Mouse (Mus musculus) limb, embryonic 12.5 days (tissue): Measurements from ENCODE around the gene Myom1. TPM values are rescaled to one million over a fixed set of nuclear protein-coding genes. Genes with fewer than 3 reads are reported as not detected.
A peak's percentile ranks its signal among the peaks of the same experiment; 100 is the strongest.

ENCODE experiments used
- ATAC-seq: fragments of 200-750 bp; cut with Nextera tagmentation; 2 replicates; pipeline ENCODE4 v1.8.0; 2017; ENCODE audit warnings: low read depth, moderate TSS enrichment; ENCODE audit not compliant: insufficient number of reproducible peaks, insufficient read depth, low FRiP score, low TSS enrichment
- H3K27ac ChIP-seq: fragments of 300-500 bp; sonication (generic); 2 replicates; pipeline ENCODE4 v1.5.1; 2016; ENCODE audit warnings: mild to moderate bottlenecking, moderate library complexity
- H3K27me3 ChIP-seq: fragments of 300-500 bp; sonication (generic); 2 replicates; pipeline ENCODE4 v1.6.1; 2016; ENCODE audit warnings: mild to moderate bottlenecking, moderate library complexity
- H3K36me3 ChIP-seq: fragments of 300-500 bp; sonication (generic); 2 replicates; pipeline ENCODE4 v1.6.1; 2016; ENCODE audit warnings: mild to moderate bottlenecking, moderate library complexity
- H3K4me1 ChIP-seq: fragments of 300-500 bp; sonication (generic); replicated peaks from 2 replicates; pipeline ENCODE4 v1.6.1; 2016
- H3K4me2 ChIP-seq: fragments of 300-500 bp; sonication (generic); 2 replicates; pipeline ENCODE4 v1.6.1; 2016; ENCODE audit warnings: mild to moderate bottlenecking, moderate library complexity
- H3K4me3 ChIP-seq: fragments of 300-500 bp; sonication (generic); replicated peaks from 2 replicates; pipeline ENCODE4 v1.5.1; 2016; ENCODE audit warnings: mild to moderate bottlenecking
- H3K9ac ChIP-seq: fragments of 300-500 bp; sonication (generic); replicated peaks from 2 replicates; pipeline ENCODE4 v1.6.1; 2016; ENCODE audit warnings: mild to moderate bottlenecking, moderate library complexity
- H3K9me3 ChIP-seq: fragments of 300-500 bp; sonication (generic); 2 replicates; pipeline ENCODE4 v1.6.1; 2016; ENCODE audit warnings: mild to moderate bottlenecking, moderate library complexity
- WGBS: fragments of 180-500 bp; shearing (Covaris S2); methylation state at CpG from one replicate; pipeline ENCODE4 v1.1.7; 2016; 5-methylcytosine and 5-hydroxymethylcytosine counted together
- polyA plus RNA-seq: library from polyadenylated mRNA; unstranded; fragments of >200 nt; fragmentation: Nextera tagmentation; extraction: Ambion mirVana; gene quantifications from 2 replicates; pipeline ENCODE4 v1.2.1, GENCODE M21; 2016

The Myom1 gene
- polyA plus RNA-seq, 1 experiment from 2014 or later: 7.6 TPM

DNA sequence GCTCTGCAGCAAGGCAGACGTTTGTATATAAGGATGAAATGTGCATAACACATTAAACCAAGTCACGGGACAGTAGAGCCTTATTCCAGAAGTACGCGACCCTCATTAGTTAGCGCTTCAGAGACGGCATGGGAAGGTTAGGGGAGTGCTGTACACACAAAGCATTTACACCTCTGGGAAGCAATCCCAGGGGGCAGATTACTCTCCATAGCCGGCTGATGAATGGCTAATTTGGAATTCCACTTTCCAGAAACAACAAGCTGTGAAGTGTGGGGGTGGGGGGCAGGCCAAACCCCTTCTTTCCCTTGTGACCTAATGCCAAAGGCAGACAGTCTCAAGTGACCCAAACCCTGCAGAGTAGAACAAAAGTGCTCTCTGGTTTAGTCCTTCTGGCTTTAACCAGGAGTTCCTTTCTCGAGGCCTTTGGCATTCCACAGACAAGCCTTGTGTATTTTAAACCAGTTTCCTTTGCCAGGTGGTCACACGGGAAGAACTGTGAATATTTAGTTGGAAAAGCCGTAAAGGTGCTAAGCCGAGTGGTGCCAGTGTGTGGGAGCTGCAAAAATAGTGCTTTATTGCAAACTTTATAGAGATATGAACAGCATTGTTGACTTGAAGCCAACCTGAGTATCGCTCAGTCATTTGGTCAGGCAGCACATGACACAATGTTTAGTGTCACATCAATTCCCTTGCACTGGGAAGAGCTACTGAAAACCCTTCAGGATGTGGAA is 37.6 kb downstream of the Myom1 start:
- H3K36me3 ChIP-seq: no peaks in the 10 kb centered on the region
- peak; percentile 86 for ATAC-seq
- peak overlapping the region; percentile 16; the same call in 1 of the 2 replicates for H3K4me2 ChIP-seq
- no peak overlapping the region for H3K4me3 ChIP-seq
- no peak overlapping the region for H3K9ac ChIP-seq
- H3K27me3 ChIP-seq: no peaks in the 10 kb centered on the region
- peaks cover 29% of the 10 kb centered on the region for H3K4me1 ChIP-seq
- peak overlapping the region; percentile 80 for H3K27ac ChIP-seq
- H3K9me3 ChIP-seq: no peaks in the 10 kb centered on the region
- 17% methylated on average over 12 of the region's 12 CpGs for WGBS

DNA sequence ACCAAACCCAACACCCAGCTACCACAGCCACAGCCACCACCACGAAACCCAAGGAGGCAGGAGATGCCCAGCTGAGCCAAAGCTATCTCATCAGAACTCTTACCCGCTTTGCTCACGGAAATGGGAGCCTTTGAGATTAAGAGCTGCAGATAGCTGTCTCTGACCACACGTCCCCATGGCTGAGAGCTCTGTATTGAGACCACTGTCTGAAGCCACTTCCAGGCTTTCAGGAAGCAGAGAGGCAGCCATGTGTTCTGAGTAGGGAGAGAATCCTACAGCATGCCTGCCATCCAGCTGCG is 38.1 kb downstream of the Myom1 start:
- Histone ChIP-seq H3K27me3 (no peaks in the 10 kb centered on the region), H3K4me2 (no peak overlapping the region), H3K27ac (peak overlapping the region; percentile 80), H3K4me3 (no peak overlapping the region), H3K9ac (no peak overlapping the region), H3K4me1 (peaks cover 33% of the 10 kb centered on the region), H3K36me3 (no peaks in the 10 kb centered on the region), H3K9me3 (no peaks in the 10 kb centered on the region)
- 63% methylated on average over 5 of the region's 5 CpGs for WGBS
- no peak for ATAC-seq

DNA sequence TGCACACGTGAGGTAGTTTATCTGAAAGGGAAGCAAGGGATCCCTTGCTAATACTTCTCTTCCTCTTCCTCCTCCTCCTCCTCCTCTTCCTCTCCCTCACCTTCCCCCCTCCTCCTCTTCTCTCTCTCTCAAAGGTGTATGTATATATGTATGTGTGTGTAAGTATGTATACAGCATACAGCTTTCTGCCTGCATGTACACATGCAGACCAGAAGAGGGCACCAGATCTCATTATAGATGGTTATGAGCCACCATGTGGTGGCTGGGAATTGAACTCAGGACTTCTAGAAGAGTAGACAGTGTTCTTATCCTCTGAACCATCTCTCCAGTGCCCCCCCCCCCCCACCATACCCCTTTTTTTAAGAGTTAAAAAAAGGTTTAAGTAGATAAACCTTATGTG is 40.2 kb downstream of the Myom1 start:
- Histone ChIP-seq H3K27ac (no peak overlapping the region), H3K9ac (no peak overlapping the region), H3K4me1 (peaks cover 33% of the 10 kb centered on the region), H3K4me2 (no peak overlapping the region), H3K27me3 (no peaks in the 10 kb centered on the region), H3K9me3 (no peaks in the 10 kb centered on the region), H3K4me3 (no peak overlapping the region), H3K36me3 (no peaks in the 10 kb centered on the region)
- no peak for ATAC-seq
- WGBS: 95% methylated on average over 1 of the region's 1 CpGs

DNA sequence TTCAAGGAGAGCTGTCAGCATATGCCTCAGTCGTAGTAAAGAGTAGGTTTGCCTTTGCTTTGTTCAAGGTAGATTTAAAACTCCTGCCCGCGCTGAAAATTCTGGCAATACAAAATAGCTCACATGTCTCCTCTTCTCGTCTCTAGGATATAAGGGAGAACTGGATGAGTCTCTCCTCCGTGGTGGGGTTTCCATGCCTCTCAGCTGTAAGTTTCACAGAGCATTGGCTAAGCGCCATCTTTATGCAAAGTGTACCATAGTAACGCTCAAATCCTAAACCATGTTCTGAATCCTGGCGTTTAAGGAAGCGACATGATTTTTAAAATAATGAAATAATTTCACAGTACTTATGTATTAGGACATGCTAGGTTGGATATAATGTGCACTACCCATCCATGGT is 43.2 kb downstream of the Myom1 start:
- Histone ChIP-seq H3K4me3 (no peak overlapping the region), H3K4me1 (peaks cover 11% of the 10 kb centered on the region), H3K27me3 (no peaks in the 10 kb centered on the region), H3K27ac (no peak overlapping the region), H3K9me3 (no peaks in the 10 kb centered on the region), H3K4me2 (no peak overlapping the region), H3K9ac (no peak overlapping the region), H3K36me3 (no peaks in the 10 kb centered on the region)
- 87% methylated on average over 9 of the region's 9 CpGs for WGBS
- ATAC-seq: no peak

DNA sequence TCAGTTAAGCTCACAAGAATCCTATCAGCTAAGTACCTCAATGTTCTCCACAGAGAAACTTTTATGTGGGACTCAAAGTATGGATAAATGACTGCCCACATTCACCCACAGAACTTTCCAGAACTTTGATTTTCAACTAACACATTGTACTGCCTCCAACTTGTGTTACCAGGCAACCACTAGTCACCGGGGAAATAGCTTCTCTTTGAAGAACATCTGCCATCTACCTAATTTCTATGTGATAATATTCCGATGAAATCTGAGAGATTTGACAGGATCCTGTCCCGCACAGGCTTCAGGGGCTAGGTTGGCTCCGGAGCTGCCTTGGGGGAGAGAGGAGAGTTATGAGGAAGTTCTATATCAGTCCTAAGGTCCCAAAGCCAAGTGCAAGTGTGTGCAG is 44.4 kb downstream of the Myom1 start:
- no peak overlapping the region for H3K4me2 ChIP-seq
- no peak for ATAC-seq
- 88% methylated on average over 4 of the region's 4 CpGs for WGBS

DNA sequence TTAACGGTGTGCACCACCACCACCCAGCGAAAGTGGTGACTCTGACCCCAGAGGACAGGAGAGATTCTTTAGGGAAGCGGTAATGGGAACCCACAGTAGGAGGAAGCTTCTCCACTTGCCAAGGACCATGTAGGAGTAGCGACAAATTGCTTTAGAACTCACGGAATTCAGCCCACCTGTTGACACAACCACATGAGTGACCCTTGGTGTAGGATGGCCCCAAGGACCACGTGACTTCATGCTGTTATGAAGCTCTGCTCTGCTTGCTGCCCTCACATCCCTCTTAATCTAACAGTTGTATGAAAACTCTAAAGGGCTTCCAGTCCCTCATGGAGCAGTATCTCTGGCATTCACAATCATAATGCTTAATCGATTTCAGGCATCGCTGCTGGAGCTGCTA is 46.9 kb downstream of the Myom1 start:
- 88% methylated on average over 8 of the region's 8 CpGs for WGBS
- H3K4me2 ChIP-seq: no peak overlapping the region
- H3K27ac ChIP-seq: no peak overlapping the region
- 0 out of 2 replicates have a peak, but pooled peaks cover 4% of the 10 kb centered on the region for H3K4me1 ChIP-seq
- H3K9me3 ChIP-seq: no peaks in the 10 kb centered on the region
- H3K27me3 ChIP-seq: no peaks in the 10 kb centered on the region
- no peaks in the 10 kb centered on the region for H3K36me3 ChIP-seq
- no peak overlapping the region for H3K4me3 ChIP-seq
- ATAC-seq: no peak
- H3K9ac ChIP-seq: no peak overlapping the region

More for the DNA sequence above, 44.4 kb downstream of the Myom1 start:
- Histone ChIP-seq H3K27me3 (no peaks in the 10 kb centered on the region), H3K4me3 (no peak overlapping the region), H3K27ac (no peak overlapping the region), H3K4me1 (0 out of 2 replicates have a peak, but pooled peaks cover 4% of the 10 kb centered on the region), H3K9ac (no peak overlapping the region), H3K9me3 (no peaks in the 10 kb centered on the region), H3K36me3 (no peaks in the 10 kb centered on the region)

DNA sequence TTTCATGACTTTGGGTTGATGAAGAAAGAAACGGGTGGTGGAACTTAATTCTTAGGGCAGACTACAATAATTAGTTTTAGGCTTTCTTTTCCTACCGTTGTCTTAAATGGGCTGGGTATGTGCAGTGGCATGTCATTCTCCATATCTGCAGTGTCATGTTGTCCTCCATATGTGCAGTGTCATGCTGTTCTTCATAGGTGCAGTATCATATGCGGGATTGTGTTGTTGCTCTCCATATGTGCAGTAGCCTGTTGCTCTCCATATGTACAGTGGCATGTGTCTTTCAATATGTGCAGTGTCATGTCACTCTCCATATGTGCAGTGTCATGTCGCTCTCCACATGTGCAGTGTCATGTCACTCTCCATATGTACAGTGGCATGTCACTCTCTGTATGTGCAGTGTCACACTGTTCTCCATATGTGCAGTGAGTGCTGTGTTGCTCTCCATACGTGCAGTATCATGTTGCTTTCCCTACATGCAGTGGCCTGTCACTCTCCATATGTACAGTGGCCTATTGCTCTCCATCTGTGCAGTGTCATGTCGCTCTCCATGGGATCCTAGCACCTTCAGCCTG is 50.8 kb downstream of the Myom1 start:
- no peaks in the 10 kb centered on the region for H3K9me3 ChIP-seq
- H3K9ac ChIP-seq: no peak overlapping the region
- no peak overlapping the region for H3K27ac ChIP-seq
- no peak for ATAC-seq
- no peak overlapping the region for H3K4me2 ChIP-seq
- H3K27me3 ChIP-seq: no peaks in the 10 kb centered on the region
- peaks cover 11% of the 10 kb centered on the region; the same call in 1 of the 2 replicates for H3K4me1 ChIP-seq
- no peaks in the 10 kb centered on the region for H3K36me3 ChIP-seq
- no peak overlapping the region for H3K4me3 ChIP-seq
- whole genome bisulfite sequencing: 89% methylated on average over 6 of the region's 6 CpGs

DNA sequence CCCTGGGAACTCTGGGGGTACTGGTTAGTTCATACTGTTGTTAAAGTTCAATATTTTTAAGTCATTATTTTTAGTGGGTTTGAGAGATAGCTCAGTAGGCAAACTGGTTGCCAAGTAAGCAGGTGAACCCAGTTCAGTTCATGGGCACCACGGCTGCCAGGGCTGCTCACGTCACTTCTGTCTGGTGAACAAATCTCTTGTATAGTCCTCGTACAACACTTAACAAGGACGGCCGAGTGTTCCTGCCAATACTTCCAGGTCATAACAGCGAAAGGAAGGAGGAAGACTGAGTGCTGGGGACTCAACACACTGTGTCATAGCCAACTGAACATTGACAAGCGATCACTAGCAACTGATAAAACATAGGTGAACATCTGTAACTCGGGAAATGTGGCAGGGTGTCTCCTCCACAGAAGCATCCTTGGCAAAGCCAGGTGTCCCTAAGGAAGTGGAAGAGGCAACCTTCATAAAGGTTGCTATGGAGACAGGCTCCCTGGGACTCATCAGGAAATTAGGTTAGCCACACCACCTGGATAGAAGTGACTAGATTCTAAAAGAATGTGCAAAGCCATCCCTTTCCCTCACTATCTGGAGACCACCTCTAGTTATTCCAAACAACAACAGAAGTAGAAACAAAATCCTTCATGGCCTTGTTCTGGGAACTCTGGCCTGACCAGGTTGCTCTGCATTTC is 52.9 kb downstream of the Myom1 start:
- Histone ChIP-seq H3K36me3 (no peaks in the 10 kb centered on the region), H3K4me2 (no peak overlapping the region), H3K9me3 (no peaks in the 10 kb centered on the region), H3K27ac (no peak overlapping the region), H3K4me1 (peaks cover 13% of the 10 kb centered on the region; the same call in 1 of the 2 replicates), H3K4me3 (no peak overlapping the region), H3K27me3 (no peaks in the 10 kb centered on the region), H3K9ac (no peak overlapping the region)
- no peak for ATAC-seq
- 81% methylated on average over 8 of the region's 8 CpGs for WGBS

DNA sequence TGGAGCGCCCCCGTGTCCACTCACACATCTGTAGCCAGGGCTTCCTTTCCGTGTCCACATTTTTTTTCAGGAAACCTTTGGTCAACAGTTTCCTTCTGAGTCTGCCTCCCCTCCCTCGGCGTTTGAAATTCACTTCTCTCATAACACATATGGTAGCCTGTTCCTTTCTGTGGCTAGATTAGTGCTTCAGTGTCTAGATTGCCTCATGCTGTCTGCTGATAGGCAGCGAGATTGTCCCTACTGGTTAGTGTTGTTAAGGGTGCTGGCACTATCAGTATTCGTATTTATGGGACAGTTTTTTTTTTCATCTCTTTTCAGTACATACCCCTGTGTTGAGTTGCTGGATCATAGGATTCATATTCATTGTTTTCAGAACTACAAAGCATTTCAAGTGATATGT is 54.0 kb downstream of the Myom1 start:
- H3K27ac ChIP-seq: 0 out of 2 replicates have a peak overlapping the region, but pooled peaks have one; percentile 17
- no peak overlapping the region for H3K4me3 ChIP-seq
- no peak; the same call in 1 of the 2 replicates for ATAC-seq
- no peaks in the 10 kb centered on the region for H3K9me3 ChIP-seq
- H3K36me3 ChIP-seq: no peaks in the 10 kb centered on the region
- H3K27me3 ChIP-seq: no peaks in the 10 kb centered on the region
- 73% methylated on average over 7 of the region's 7 CpGs for WGBS
- H3K9ac ChIP-seq: no peak overlapping the region
- H3K4me2 ChIP-seq: no peak overlapping the region
- peaks cover 16% of the 10 kb centered on the region; the same call in 1 of the 2 replicates for H3K4me1 ChIP-seq

DNA sequence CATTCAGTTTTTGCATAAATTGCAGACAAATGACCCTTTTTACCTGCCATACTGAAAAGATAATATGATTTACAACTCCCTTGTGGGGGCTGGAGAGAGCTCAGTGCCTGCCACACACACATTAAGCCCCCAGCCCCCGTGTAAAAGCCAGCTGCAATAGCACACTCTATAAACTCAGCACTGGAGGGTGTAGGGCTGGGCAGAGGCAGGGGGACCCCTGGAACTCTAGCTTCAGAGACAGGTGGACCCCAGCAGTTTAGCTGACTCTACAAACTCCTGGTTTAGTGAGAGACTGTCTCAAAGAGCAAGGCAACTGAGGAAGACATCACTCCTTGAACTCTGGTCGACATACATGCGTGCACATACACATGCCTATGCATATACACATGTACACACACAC is 55.3 kb downstream of the Myom1 start:
- Histone ChIP-seq H3K4me3 (no peak overlapping the region), H3K27me3 (no peaks in the 10 kb centered on the region), H3K9me3 (no peaks in the 10 kb centered on the region), H3K36me3 (no peaks in the 10 kb centered on the region), H3K4me2 (no peak overlapping the region), H3K9ac (no peak overlapping the region), H3K27ac (no peak overlapping the region), H3K4me1 (peaks cover 16% of the 10 kb centered on the region; the same call in 1 of the 2 replicates)
- no peak for ATAC-seq
- 67% methylated on average over 3 of the region's 3 CpGs for WGBS

DNA sequence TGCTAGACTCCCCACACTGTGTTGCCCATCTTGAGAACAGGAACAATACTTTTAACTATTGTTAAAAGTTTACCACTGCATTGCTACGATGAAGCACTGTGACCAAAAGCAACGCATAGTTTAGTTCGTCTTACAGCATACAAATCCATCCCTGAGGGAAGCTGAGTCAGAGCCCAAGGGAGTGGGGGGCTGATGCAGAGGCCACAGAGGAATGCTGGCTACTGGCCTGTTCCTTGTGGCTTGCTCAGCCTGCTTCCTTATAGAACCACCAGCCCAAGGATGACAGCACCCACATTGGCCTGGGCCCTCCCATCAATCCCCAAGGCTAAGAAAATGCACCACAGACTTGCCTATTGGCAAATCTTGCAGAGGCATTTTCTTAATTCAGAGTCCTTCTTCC is 56.8 kb downstream of the Myom1 start:
- WGBS: 85% methylated on average over 3 of the region's 3 CpGs
- H3K9me3 ChIP-seq: no peaks in the 10 kb centered on the region
- no peaks in the 10 kb centered on the region for H3K27me3 ChIP-seq
- no peaks in the 10 kb centered on the region for H3K36me3 ChIP-seq
- ATAC-seq: no peak
- no peak overlapping the region for H3K4me2 ChIP-seq
- H3K4me3 ChIP-seq: no peak overlapping the region
- H3K4me1 ChIP-seq: peaks cover 16% of the 10 kb centered on the region; the same call in 1 of the 2 replicates
- no peak overlapping the region for H3K9ac ChIP-seq
- no peak overlapping the region for H3K27ac ChIP-seq
